Mouse (Mus musculus) ES-E14 (cell line): ENCODE data around the gene Ccpg1os.

Experiments used
- CHD2 ChIP-seq: IDR thresholded peaks from 2 replicates; pipeline ENCODE4 v1.6.1; 2014; ENCODE audit warnings: mild to moderate bottlenecking, low read depth, low read length, inconsistent platforms
- HCFC1 ChIP-seq: IDR thresholded peaks from 2 replicates; pipeline ENCODE4 v1.6.1; 2012; ENCODE audit warnings: low read length, inconsistent platforms, borderline replicate concordance; ENCODE audit not compliant: insufficient read depth
- MAFK ChIP-seq: IDR thresholded peaks from 2 replicates; pipeline ENCODE4 v1.6.1; 2014; ENCODE audit warnings: mild to moderate bottlenecking, low read depth, low read length, inconsistent platforms; ENCODE audit not compliant: insufficient read depth
- ZC3H11A ChIP-seq: IDR thresholded peaks from 2 replicates; pipeline ENCODE4 v1.6.1; 2012; ENCODE audit warnings: low read depth, mild to moderate bottlenecking, inconsistent platforms, low read length, borderline replicate concordance
- ZNF384 ChIP-seq: IDR thresholded peaks from 2 replicates; pipeline ENCODE4 v1.6.1; 2012; ENCODE audit warnings: low read depth, low read length, inconsistent platforms

- TF ChIP-seq MAFK: no peak
- TF ChIP-seq CHD2: no peak
- no peak for TF ChIP-seq ZC3H11A
- TF ChIP-seq ZNF384: no peak
- TF ChIP-seq HCFC1: no peak
These were observed 46.2 kb upstream of the Ccpg1os start for GRCm38 (mm10) chr9:73031421-73031820.
